Mouse (Mus musculus) kidney, embryonic 16.5 days (tissue): ENCODE data around the gene Arih1. TPM values are rescaled to one million over a fixed set of nuclear protein-coding genes. Genes with fewer than 3 reads are reported as not detected.

ENCODE experiments used
- ATAC-seq: fragments of 200-750 bp; cut with Nextera tagmentation; 2 replicates; pipeline ENCODE4 v1.8.0; 2017; ENCODE audit warnings: moderate TSS enrichment; ENCODE audit not compliant: low FRiP score, low TSS enrichment
- H3K27ac ChIP-seq: fragments of 300-500 bp; sonication (generic); 2 replicates; pipeline ENCODE4 v1.5.1; 2014; ENCODE audit warnings: low read length
- H3K27me3 ChIP-seq: fragments of 300-500 bp; sonication (generic); 2 replicates; pipeline ENCODE4 v1.6.1; 2014; ENCODE audit warnings: low read length, control low read depth, mixed read lengths; ENCODE audit not compliant: insufficient read depth
- H3K36me3 ChIP-seq: fragments of 300-500 bp; sonication (generic); 2 replicates; pipeline ENCODE4 v1.6.1; 2014; ENCODE audit warnings: low read length, control low read depth, mixed read lengths; ENCODE audit not compliant: insufficient read depth
- H3K4me1 ChIP-seq: fragments of 300-500 bp; sonication (generic); 2 replicates; pipeline ENCODE4 v1.6.1; 2014; ENCODE audit warnings: low read length, control low read depth, mixed read lengths; ENCODE audit not compliant: insufficient read depth
- H3K4me2 ChIP-seq: fragments of 300-500 bp; sonication (generic); replicated peaks from 2 replicates; pipeline ENCODE4 v1.6.1; 2014; ENCODE audit warnings: low read depth, low read length
- H3K4me3 ChIP-seq: fragments of 300-500 bp; sonication (generic); 2 replicates; pipeline ENCODE4 v1.5.1; 2014; ENCODE audit warnings: mild to moderate bottlenecking, low read length
- H3K9ac ChIP-seq: fragments of 300-500 bp; sonication (generic); replicated peaks from 2 replicates; pipeline ENCODE4 v1.6.1; 2014; ENCODE audit warnings: low read length
- H3K9me3 ChIP-seq: fragments of 300-500 bp; sonication (generic); 2 replicates; pipeline ENCODE4 v1.6.1; 2016; ENCODE audit warnings: low read length, control low read depth
- WGBS: fragments of 180-500 bp; shearing (Covaris S2); extraction: QIAGEN DNeasy Blood & Tissue Kit; methylation state at CpG from one replicate; pipeline ENCODE4 v1.1.7; 2014; 5-methylcytosine and 5-hydroxymethylcytosine counted together
- polyA plus RNA-seq: library from polyadenylated mRNA; unstranded; fragments of >200 nt; fragmentation: Nextera tagmentation; extraction: Ambion mirVana; gene quantifications from 2 replicates; pipeline ENCODE4 v1.2.1, GENCODE M21; 2015

Arih1 gene
- polyA plus RNA-seq, result 12.4 and 13.6 TPM in 2 replicates

GRCm38 (mm10) chr9:59486549-59487065, at the start of gene Arih1:
TSS of gene Arih1 (minus strand) at chr9:59486618.
- H3K27me3 ChIP-seq, result no peaks in the 10 kb centered on the region
- H3K9ac ChIP-seq, result peak within 1 kb of the TSS; percentile 97
- H3K4me3 ChIP-seq, result peak within 1 kb of the TSS; percentile 99
- peak within 1 kb of the TSS; percentile 94 for H3K4me2 ChIP-seq
- peaks cover 7% of the 10 kb centered on the region; the same call in 1 of the 2 replicates for H3K4me1 ChIP-seq
- H3K36me3 ChIP-seq, result no peaks in the 10 kb centered on the region
- no peaks in the 10 kb centered on the region for H3K9me3 ChIP-seq
- H3K27ac ChIP-seq, result peak within 1 kb of the TSS; percentile 97
- ATAC-seq, result peak; percentile 99
- under 1% methylated on average over 55 of the region's 56 CpGs for WGBS

- Histone ChIP-seq H3K4me1 (no peaks in the 10 kb centered on the region; the same call in 1 of the 2 replicates), H3K36me3 (no peaks in the 10 kb centered on the region), H3K9me3 (no peaks in the 10 kb centered on the region), H3K27me3 (no peaks in the 10 kb centered on the region), H3K4me2 (no peak overlapping the region), H3K9ac (no peak overlapping the region), H3K27ac (no peak overlapping the region), H3K4me3 (no peak overlapping the region)
- ATAC-seq, result no peak
- WGBS, result 60% methylated on average over 4 of the region's 4 CpGs
Observed at GRCm38 (mm10) chr9:59533889-59534288, 47.5 kb upstream of the Arih1 start.

GRCm38 (mm10) chr9:59533422-59533821, 47.0 kb upstream of the Arih1 start:
- Histone ChIP-seq H3K9ac (no peak overlapping the region), H3K9me3 (no peaks in the 10 kb centered on the region), H3K27ac (no peak overlapping the region), H3K27me3 (no peaks in the 10 kb centered on the region), H3K4me1 (no peaks in the 10 kb centered on the region; the same call in 1 of the 2 replicates), H3K4me3 (no peak overlapping the region), H3K4me2 (no peak overlapping the region), H3K36me3 (no peaks in the 10 kb centered on the region)
- ATAC-seq, result no peak
- whole genome bisulfite sequencing, result 76% methylated on average over 2 of the region's 2 CpGs

- Histone ChIP-seq H3K9ac (no peak overlapping the region), H3K27me3 (no peaks in the 10 kb centered on the region), H3K27ac (no peak overlapping the region), H3K4me3 (no peak overlapping the region), H3K4me1 (no peaks in the 10 kb centered on the region; the same call in 1 of the 2 replicates), H3K9me3 (no peaks in the 10 kb centered on the region), H3K36me3 (no peaks in the 10 kb centered on the region), H3K4me2 (no peak overlapping the region)
- no peak for ATAC-seq
- 24% methylated on average over 5 of the region's 5 CpGs for WGBS
Observed at GRCm38 (mm10) chr9:59531645-59532044, 45.2 kb upstream of the Arih1 start.

- 83% methylated on average over 2 of the region's 2 CpGs for WGBS
- Histone ChIP-seq H3K36me3 (no peaks in the 10 kb centered on the region), H3K4me1 (no peaks in the 10 kb centered on the region; the same call in 1 of the 2 replicates), H3K27me3 (no peaks in the 10 kb centered on the region), H3K4me2 (no peak overlapping the region), H3K27ac (no peak overlapping the region), H3K4me3 (no peak overlapping the region), H3K9ac (no peak overlapping the region), H3K9me3 (no peaks in the 10 kb centered on the region)
- no peak for ATAC-seq
Observed at GRCm38 (mm10) chr9:59528274-59528673, 41.9 kb upstream of the Arih1 start.

GRCm38 (mm10) chr9:59527580-59527979, 41.2 kb upstream of the Arih1 start:
- Histone ChIP-seq H3K4me2 (no peak overlapping the region), H3K4me1 (no peaks in the 10 kb centered on the region; the same call in 1 of the 2 replicates)

GRCm38 (mm10) chr9:59526727-59527126, 40.3 kb upstream of the Arih1 start:
- no peak overlapping the region for H3K27ac ChIP-seq
- H3K9me3 ChIP-seq, result no peaks in the 10 kb centered on the region
- H3K9ac ChIP-seq, result no peak overlapping the region
- no peaks in the 10 kb centered on the region for H3K36me3 ChIP-seq
- H3K4me3 ChIP-seq, result no peak overlapping the region
- no peaks in the 10 kb centered on the region; the same call in 1 of the 2 replicates for H3K4me1 ChIP-seq
- 81% methylated on average over 6 of the region's 6 CpGs for WGBS
- H3K27me3 ChIP-seq, result no peaks in the 10 kb centered on the region
- no peak overlapping the region for H3K4me2 ChIP-seq
- ATAC-seq, result no peak

More at GRCm38 (mm10) chr9:59527580-59527979, 41.2 kb upstream of the Arih1 start:
- no peaks in the 10 kb centered on the region for H3K36me3 ChIP-seq
- H3K27me3 ChIP-seq, result no peaks in the 10 kb centered on the region
- no peak overlapping the region for H3K4me3 ChIP-seq
- H3K9ac ChIP-seq, result no peak overlapping the region
- WGBS, result 81% methylated on average over 3 of the region's 3 CpGs
- no peak for ATAC-seq
- H3K9me3 ChIP-seq, result no peaks in the 10 kb centered on the region
- H3K27ac ChIP-seq, result no peak overlapping the region

GRCm38 (mm10) chr9:59522906-59523305, 36.5 kb upstream of the Arih1 start:
- H3K27me3 ChIP-seq, result no peaks in the 10 kb centered on the region
- H3K4me1 ChIP-seq, result no peaks in the 10 kb centered on the region
- 48% methylated on average over 4 of the region's 4 CpGs for WGBS
- no peaks in the 10 kb centered on the region for H3K9me3 ChIP-seq
- no peaks in the 10 kb centered on the region for H3K36me3 ChIP-seq
- no peak overlapping the region for H3K9ac ChIP-seq
- ATAC-seq, result no peak
- H3K4me2 ChIP-seq, result no peak overlapping the region
- no peak overlapping the region for H3K4me3 ChIP-seq
- no peak overlapping the region for H3K27ac ChIP-seq

- Histone ChIP-seq H3K4me1 (no peaks in the 10 kb centered on the region), H3K9ac (no peak overlapping the region), H3K4me3 (no peak overlapping the region), H3K9me3 (no peaks in the 10 kb centered on the region), H3K4me2 (no peak overlapping the region), H3K27ac (no peak overlapping the region), H3K36me3 (no peaks in the 10 kb centered on the region), H3K27me3 (no peaks in the 10 kb centered on the region)
- no peak for ATAC-seq
- 79% methylated on average over 2 of the region's 2 CpGs for WGBS
Observed at GRCm38 (mm10) chr9:59519396-59519795, 33.0 kb upstream of the Arih1 start.

GRCm38 (mm10) chr9:59518976-59519375, 32.6 kb upstream of the Arih1 start:
- H3K4me2 ChIP-seq, result no peak overlapping the region
- WGBS, result 70% methylated on average over 5 of the region's 5 CpGs
- no peaks in the 10 kb centered on the region for H3K9me3 ChIP-seq
- no peak for ATAC-seq
- no peaks in the 10 kb centered on the region for H3K36me3 ChIP-seq
- H3K9ac ChIP-seq, result no peak overlapping the region
- H3K4me3 ChIP-seq, result no peak overlapping the region
- H3K4me1 ChIP-seq, result no peaks in the 10 kb centered on the region
- H3K27me3 ChIP-seq, result no peaks in the 10 kb centered on the region
- H3K27ac ChIP-seq, result no peak overlapping the region
